Mouse (Mus musculus): ENCODE data around the gene Slc12a1. TPM values are rescaled to one million over a fixed set of nuclear protein-coding genes. Genes with fewer than 3 reads are reported as not detected.

Gene Slc12a1
- polyA plus RNA-seq, 1 experiment: 0.01 TPM

DNA sequence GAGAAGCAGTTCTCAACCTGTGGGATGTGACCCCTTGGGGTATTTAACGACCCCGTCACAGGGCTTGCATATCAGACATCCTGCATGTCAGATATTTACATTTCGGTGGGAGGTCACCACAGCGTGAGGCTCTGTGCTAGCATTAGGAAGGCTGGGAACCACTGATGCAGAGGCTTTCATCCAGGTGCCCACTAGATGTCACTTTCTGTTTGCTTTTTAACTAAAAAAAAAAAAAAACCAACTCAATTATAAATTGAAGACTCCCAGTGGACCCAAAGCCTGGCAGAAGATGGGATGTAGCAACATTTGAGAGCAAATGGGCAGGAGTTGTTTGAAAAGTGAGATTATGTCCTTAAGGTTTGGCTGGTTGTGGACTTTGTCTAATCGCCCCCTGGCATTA lies 110.8 kb downstream of the Slc12a1 start:
- TF ChIP-seq MYOD1 (IDR thresholded peaks at IDR 0.05; ENCODE audit: control insufficient read depth in 1 of 3, insufficient read length in 2 of 3, low read depth in 2 of 3) (no peak), SRF (IDR thresholded peaks at IDR 0.05; ENCODE audit: control insufficient read depth, insufficient read length, low read depth) (no peak), TCF12 (IDR thresholded peaks at IDR 0.05; ENCODE audit: insufficient read depth, poor library complexity, severe bottlenecking) (no peak), REST (IDR thresholded peaks at IDR 0.05; ENCODE audit: insufficient read depth, insufficient read length) (no peak), USF1 (IDR thresholded peaks at IDR 0.05; ENCODE audit: low read depth) (no peak), MAX (IDR thresholded peaks at IDR 0.05; ENCODE audit: low read depth) (no peak), POLR2AphosphoS2 (IDR thresholded peaks at IDR 0.05; ENCODE audit: insufficient read length, low read depth) (no peak), CEBPB (IDR thresholded peaks at IDR 0.05; ENCODE audit: insufficient read depth, poor library complexity, severe bottlenecking) (no peak), TCF3 (IDR thresholded peaks at IDR 0.05; ENCODE audit: insufficient read length, low read depth) (no peak), POLR2A (IDR thresholded peaks at IDR 0.05; ENCODE audit: insufficient read length, low read depth) (no peak), E2F4 (IDR thresholded peaks at IDR 0.05; ENCODE audit: insufficient read depth) (no peak), MYOG (IDR thresholded peaks at IDR 0.05; ENCODE audit: control insufficient read depth in 1 of 3, insufficient read depth in 1 of 3, insufficient read length in 2 of 3, low read depth in 2 of 3) (no peak)
- H3K79me2 ChIP-seq (ENCODE audit: control insufficient read depth, insufficient read depth): no peaks in the 10 kb centered on the region
- no peaks in the 10 kb centered on the region for H3K27me3 ChIP-seq (ENCODE audit: control insufficient read depth, insufficient read depth, insufficient read length)
- no peak overlapping the region for H3K4me3 ChIP-seq
- H3K36me3 ChIP-seq (ENCODE audit: control insufficient read depth, insufficient read depth): peaks cover 9% of the 10 kb centered on the region
- no peak overlapping the region for H3ac ChIP-seq (ENCODE audit: control insufficient read depth, insufficient read length)
- H3K4me2 ChIP-seq (ENCODE audit: low read depth): no peak overlapping the region

DNA sequence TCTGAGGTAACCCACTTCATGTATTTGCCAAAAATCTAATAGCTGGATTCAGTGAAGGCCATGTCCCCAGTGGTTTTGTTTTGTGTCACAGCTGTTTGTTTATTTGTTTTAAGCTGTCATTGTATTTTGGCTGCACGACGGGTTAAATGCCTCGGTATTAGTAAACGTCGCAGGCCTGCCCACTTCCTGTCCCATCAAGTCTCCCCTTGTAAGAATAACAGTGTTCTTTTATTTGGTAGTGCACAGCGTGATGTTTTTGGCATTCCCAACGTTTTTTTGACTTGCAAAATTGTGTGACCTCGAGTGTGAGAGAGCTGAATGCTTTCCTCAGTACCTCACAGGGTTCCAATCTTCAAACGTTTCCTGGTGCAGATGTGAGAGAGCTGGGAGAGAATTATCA lies 111.4 kb downstream of the Slc12a1 start:
- H3K4me3 ChIP-seq: no peak overlapping the region
- TF ChIP-seq SRF (IDR thresholded peaks at IDR 0.05; ENCODE audit: control insufficient read depth, insufficient read length, low read depth) (no peak), USF1 (IDR thresholded peaks at IDR 0.05; ENCODE audit: low read depth) (no peak), MAX (IDR thresholded peaks at IDR 0.05; ENCODE audit: low read depth) (no peak), REST (IDR thresholded peaks at IDR 0.05; ENCODE audit: insufficient read depth, insufficient read length) (no peak), MYOG (IDR thresholded peaks at IDR 0.05; ENCODE audit: control insufficient read depth in 1 of 3, insufficient read depth in 1 of 3, insufficient read length in 2 of 3, low read depth in 2 of 3) (no peak), TCF3 (IDR thresholded peaks at IDR 0.05; ENCODE audit: insufficient read length, low read depth) (no peak), MYOD1 (IDR thresholded peaks at IDR 0.05; ENCODE audit: control insufficient read depth in 1 of 3, insufficient read length in 2 of 3, low read depth in 2 of 3) (no peak), CEBPB (IDR thresholded peaks at IDR 0.05; ENCODE audit: insufficient read depth, poor library complexity, severe bottlenecking) (no peak), POLR2A (IDR thresholded peaks at IDR 0.05; ENCODE audit: insufficient read length, low read depth) (no peak)
- peaks cover 7% of the 10 kb centered on the region for H3K36me3 ChIP-seq (ENCODE audit: control insufficient read depth, insufficient read depth)
- H3K27me3 ChIP-seq (ENCODE audit: control insufficient read depth, insufficient read depth, insufficient read length): no peaks in the 10 kb centered on the region
- H3ac ChIP-seq (ENCODE audit: control insufficient read depth, insufficient read length): no peak overlapping the region
- no peaks in the 10 kb centered on the region for H3K79me2 ChIP-seq (ENCODE audit: control insufficient read depth, insufficient read depth)
- H3K4me2 ChIP-seq (ENCODE audit: low read depth): no peak overlapping the region

DNA sequence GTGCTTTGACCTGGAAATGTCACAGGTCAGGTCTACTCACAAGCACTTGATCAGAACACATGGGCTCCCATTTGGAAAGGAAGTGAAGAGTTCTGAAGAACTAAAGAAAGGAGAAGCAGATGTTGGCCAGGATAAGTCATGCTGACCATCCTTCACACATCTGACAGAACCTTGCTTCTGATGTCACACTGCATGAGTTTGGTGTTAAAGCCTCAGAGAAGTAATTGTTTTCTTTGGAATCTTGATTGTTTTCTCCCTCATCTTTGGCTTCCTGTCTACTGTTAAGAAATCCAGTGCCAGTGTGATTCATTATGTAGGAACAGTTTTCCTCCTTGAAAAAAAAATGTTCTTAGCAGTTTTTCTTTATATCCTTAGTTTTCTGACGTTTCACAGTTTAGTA lies 116.6 kb downstream of the Slc12a1 start:
- TF ChIP-seq POLR2AphosphoS2 (IDR thresholded peaks at IDR 0.05; ENCODE audit: insufficient read length, low read depth) (no peak), E2F4 (IDR thresholded peaks at IDR 0.05; ENCODE audit: insufficient read depth) (no peak), MYOD1 (IDR thresholded peaks at IDR 0.05; ENCODE audit: control insufficient read depth in 1 of 3, insufficient read length in 2 of 3, low read depth in 2 of 3) (no peak), SRF (IDR thresholded peaks at IDR 0.05; ENCODE audit: control insufficient read depth, insufficient read length, low read depth) (no peak), TCF3 (IDR thresholded peaks at IDR 0.05; ENCODE audit: insufficient read length, low read depth) (no peak), TCF12 (IDR thresholded peaks at IDR 0.05; ENCODE audit: insufficient read depth, poor library complexity, severe bottlenecking) (no peak), MYOG (IDR thresholded peaks at IDR 0.05; ENCODE audit: control insufficient read depth in 1 of 3, insufficient read depth in 1 of 3, insufficient read length in 2 of 3, low read depth in 2 of 3) (no peak), CEBPB (IDR thresholded peaks at IDR 0.05; ENCODE audit: insufficient read depth, poor library complexity, severe bottlenecking) (no peak), MAX (IDR thresholded peaks at IDR 0.05; ENCODE audit: low read depth) (no peak), USF1 (IDR thresholded peaks at IDR 0.05; ENCODE audit: low read depth) (no peak), REST (IDR thresholded peaks at IDR 0.05; ENCODE audit: insufficient read depth, insufficient read length) (no peak), POLR2A (IDR thresholded peaks at IDR 0.05; ENCODE audit: insufficient read length, low read depth) (no peak)
- Histone ChIP-seq H3K4me3 (no peak overlapping the region), H3K36me3 (ENCODE audit: control insufficient read depth, insufficient read depth) (no peaks in the 10 kb centered on the region), H3K27me3 (ENCODE audit: control insufficient read depth, insufficient read depth, insufficient read length) (no peaks in the 10 kb centered on the region), H3K4me2 (ENCODE audit: low read depth) (no peak overlapping the region), H3K79me2 (ENCODE audit: control insufficient read depth, insufficient read depth) (no peaks in the 10 kb centered on the region), H3ac (ENCODE audit: control insufficient read depth, insufficient read length) (no peak overlapping the region)

DNA sequence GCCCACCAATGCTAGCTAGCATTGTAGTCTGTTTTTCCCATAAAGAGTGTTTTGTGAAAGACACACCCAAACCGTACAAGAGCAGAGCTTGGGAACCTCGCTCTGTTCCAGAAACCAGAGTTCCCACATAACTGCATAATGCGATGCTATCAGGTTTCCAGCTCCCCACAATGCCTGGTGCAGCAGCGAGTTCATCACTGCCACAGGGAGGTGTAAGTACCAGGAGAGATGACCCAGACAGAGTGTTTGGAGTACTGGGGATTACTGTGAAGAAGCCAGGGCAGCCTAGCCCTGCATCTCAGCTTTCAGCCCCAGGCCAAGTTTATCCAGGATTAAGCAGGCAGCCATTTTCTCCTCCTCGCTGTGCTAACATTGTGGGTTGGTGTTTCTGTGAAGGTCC lies 123.3 kb downstream of the Slc12a1 start:
- Histone ChIP-seq H3K79me2 (ENCODE audit: control insufficient read depth, insufficient read depth) (no peaks in the 10 kb centered on the region), H3K4me3 (no peak overlapping the region)
- TF ChIP-seq SRF (IDR thresholded peaks at IDR 0.05; ENCODE audit: control insufficient read depth, insufficient read length, low read depth) (no peak), E2F4 (IDR thresholded peaks at IDR 0.05; ENCODE audit: insufficient read depth) (no peak), MAX (IDR thresholded peaks at IDR 0.05; ENCODE audit: low read depth) (no peak), CEBPB (IDR thresholded peaks at IDR 0.05; ENCODE audit: insufficient read depth, poor library complexity, severe bottlenecking) (no peak), USF1 (IDR thresholded peaks at IDR 0.05; ENCODE audit: low read depth) (no peak)

DNA sequence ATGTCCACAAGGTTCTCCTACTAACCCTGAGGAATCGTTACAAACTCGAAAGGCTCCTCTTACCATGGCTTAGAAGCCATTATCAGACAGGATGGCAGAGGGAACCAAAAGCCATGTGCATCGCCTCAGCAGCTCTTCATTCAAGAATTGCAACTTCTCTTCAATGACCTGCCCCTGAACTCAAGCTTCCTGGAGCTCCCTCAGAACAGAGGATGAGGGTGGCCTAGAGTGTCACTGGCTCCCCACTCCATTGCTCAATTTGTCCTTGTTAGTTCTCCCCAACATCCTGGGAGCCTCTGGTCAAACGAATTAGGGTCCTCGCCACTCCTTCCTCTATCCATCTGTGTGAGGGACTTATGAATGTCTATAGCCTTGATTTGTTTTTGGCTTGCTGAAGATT lies 124.4 kb downstream of the Slc12a1 start:
- no peak for TF ChIP-seq POLR2AphosphoS2 (IDR thresholded peaks at IDR 0.05; ENCODE audit: insufficient read length, low read depth)
- TF ChIP-seq TCF12 (IDR thresholded peaks at IDR 0.05; ENCODE audit: insufficient read depth, poor library complexity, severe bottlenecking): no peak
- no peak for TF ChIP-seq MAX (IDR thresholded peaks at IDR 0.05; ENCODE audit: low read depth)
- TF ChIP-seq MYOD1 (IDR thresholded peaks at IDR 0.05; ENCODE audit: control insufficient read depth in 1 of 3, insufficient read length in 2 of 3, low read depth in 2 of 3): no peak
- Histone ChIP-seq H3K4me2 (ENCODE audit: low read depth) (no peak overlapping the region), H3K36me3 (ENCODE audit: control insufficient read depth, insufficient read depth) (no peaks in the 10 kb centered on the region), H3K27me3 (ENCODE audit: control insufficient read depth, insufficient read depth, insufficient read length) (no peaks in the 10 kb centered on the region), H3ac (ENCODE audit: control insufficient read depth, insufficient read length) (no peak overlapping the region), H3K79me2 (ENCODE audit: control insufficient read depth, insufficient read depth) (no peaks in the 10 kb centered on the region), H3K4me3 (no peak overlapping the region)

More for the DNA sequence above, 123.3 kb downstream of the Slc12a1 start:
- Histone ChIP-seq H3K36me3 (ENCODE audit: control insufficient read depth, insufficient read depth) (no peaks in the 10 kb centered on the region), H3K27me3 (ENCODE audit: control insufficient read depth, insufficient read depth, insufficient read length) (no peaks in the 10 kb centered on the region), H3ac (ENCODE audit: control insufficient read depth, insufficient read length) (no peak overlapping the region), H3K4me2 (ENCODE audit: low read depth) (peak overlapping the region; percentile 26)
